In the genomic region with DNA sequence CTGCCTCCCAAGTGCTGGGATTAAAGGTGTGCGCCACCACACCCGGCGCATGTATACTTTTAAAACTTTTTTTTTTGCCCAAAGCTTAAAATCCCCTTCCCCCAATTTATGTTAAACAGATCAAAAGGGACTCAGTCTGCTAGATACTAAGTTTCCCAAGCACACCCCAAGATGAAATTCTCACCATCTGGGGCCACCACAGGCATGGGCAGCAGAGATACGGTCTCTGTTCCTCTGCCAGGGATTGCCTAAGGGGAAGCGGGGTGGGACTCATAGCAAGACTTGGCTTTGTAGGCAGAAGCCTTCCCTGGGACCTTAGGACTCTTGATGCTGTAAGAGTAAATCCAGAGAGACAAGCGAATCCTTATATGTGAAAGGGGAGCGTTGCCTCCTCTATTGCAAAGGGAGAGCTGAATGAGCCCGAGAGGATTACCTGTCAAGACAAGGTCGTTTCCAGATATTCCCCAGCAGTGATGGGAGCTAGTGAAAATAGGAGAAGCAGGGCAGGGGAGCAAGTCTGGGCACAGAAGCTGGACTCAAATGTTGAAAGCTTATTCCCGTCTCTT, we compare ENCODE assay signal across 10 mouse cellular contexts. TPM values are rescaled to one million over a fixed set of nuclear protein-coding genes. Genes with fewer than 3 reads are reported as not detected.
DNase-seq lines count a peak whose midpoint lies in the region; ATAC-seq lines count a peak whose summit lies in the region.
"Had no signal": no experiment of that assay in that cellular context is flagged by ENCODE, and none has a peak within 500 bp of the region (broad histone marks: within the 10 kb centered on the region; RNA-seq: fewer than 3 reads in every experiment).

No protein-coding gene starts in this region.

- peaks cover 43% of the 10 kb centered on the region for H3K27me3 ChIP-seq in liver, embryonic 11.5 days (replicated peaks; ENCODE audit: control insufficient read depth, insufficient read depth, low read length)
- H3K27me3 ChIP-seq in liver, embryonic 12.5 days (replicated peaks): peaks cover 69% of the 10 kb centered on the region
- H3K27me3 ChIP-seq in heart, embryonic 16.5 days (ENCODE audit: control insufficient read depth, insufficient read depth, low read length): peaks cover 20% of the 10 kb centered on the region
- H3K27me3 ChIP-seq in neural tube, embryonic 12.5 days (replicated peaks): peaks cover 46% of the 10 kb centered on the region

- WGBS in liver, embryonic 11.5 days: 70% methylated on average over 10 of the region's 10 CpGs
- WGBS in liver, embryonic 12.5 days (ENCODE audit: insufficient replicate concordance): 62% methylated on average over 10 of the region's 10 CpGs
- WGBS in heart, embryonic 16.5 days: 76% methylated on average over 10 of the region's 10 CpGs
- WGBS in neural tube, embryonic 12.5 days: 73% methylated on average over 10 of the region's 10 CpGs

- H3K27ac ChIP-seq in liver, embryonic 11.5 days (ENCODE audit: low read depth, low read length): no peak overlapping the region
- H3K27ac ChIP-seq in liver, embryonic 12.5 days: no peak overlapping the region
- H3K27ac ChIP-seq in heart, embryonic 16.5 days (ENCODE audit: low read length): no peak overlapping the region
- H3K27ac ChIP-seq in neural tube, embryonic 12.5 days: no peak overlapping the region
- H3K27ac ChIP-seq: forebrain, embryonic 12.5 days had no signal

- no peak overlapping the region; the same call in 1 of the 2 replicates for H3K4me2 ChIP-seq in liver, embryonic 11.5 days
- no peak overlapping the region for H3K4me2 ChIP-seq in liver, embryonic 12.5 days
- H3K4me2 ChIP-seq in heart, embryonic 16.5 days (ENCODE audit: low read depth, low read length): peak overlapping the region; percentile 85
- H3K4me2 ChIP-seq in neural tube, embryonic 12.5 days (replicated peaks): 0 out of 2 replicates have a peak overlapping the region, but pooled peaks have one; percentile 98

- ATAC-seq in liver, embryonic 11.5 days (replicated peaks; ENCODE audit: low FRiP score): no peak
- no peak for ATAC-seq in liver, embryonic 12.5 days
- no peak for ATAC-seq in heart, embryonic 16.5 days (replicated peaks; ENCODE audit: extremely low read depth, insufficient read depth, low FRiP score)
- ATAC-seq in neural tube, embryonic 12.5 days (ENCODE audit: low FRiP score, low read depth): no peak

- H3K9me3 ChIP-seq in liver, embryonic 11.5 days (ENCODE audit: control insufficient read depth, low read length): no peaks in the 10 kb centered on the region
- H3K9me3 ChIP-seq in liver, embryonic 12.5 days (replicated peaks): no peaks in the 10 kb centered on the region
- no peaks in the 10 kb centered on the region for H3K9me3 ChIP-seq in heart, embryonic 16.5 days (replicated peaks; ENCODE audit: control insufficient read depth, low read length)
- no peaks in the 10 kb centered on the region for H3K9me3 ChIP-seq in neural tube, embryonic 12.5 days
- H3K9me3 ChIP-seq: forebrain, embryonic 12.5 days had no signal

- peak; percentile 42 to 61 for DNase-seq in cerebellum, postnatal 14 days
- DNase-seq in cerebellum, postnatal 4 days (ENCODE audit: low spot score in 2 of 2): no peak
- DNase-seq in liver, embryonic 11.5 days (ENCODE audit: low spot score): peak; percentile 28
- DNase-seq in frontal cortex, postnatal 25 days (ENCODE audit: low spot score in 2 of 2): no peak
- no peak for DNase-seq in embryo, embryonic 11 days
- DNase-seq: cerebellum, adult 18-20 months had no signal

- no peaks in the 10 kb centered on the region for H3K36me3 ChIP-seq in liver, embryonic 11.5 days (ENCODE audit: control insufficient read depth, insufficient read depth, low read length)
- H3K36me3 ChIP-seq in liver, embryonic 12.5 days: no peaks in the 10 kb centered on the region
- H3K36me3 ChIP-seq in heart, embryonic 16.5 days (ENCODE audit: control insufficient read depth, insufficient read depth): no peaks in the 10 kb centered on the region
- H3K36me3 ChIP-seq in neural tube, embryonic 12.5 days: no peaks in the 10 kb centered on the region
- H3K36me3 ChIP-seq: forebrain, embryonic 12.5 days had no signal

- no peak overlapping the region for H3K9ac ChIP-seq in liver, embryonic 11.5 days (ENCODE audit: low read depth, low read length)
- H3K9ac ChIP-seq in liver, embryonic 12.5 days: no peak overlapping the region
- H3K9ac ChIP-seq in heart, embryonic 16.5 days (ENCODE audit: low read length): no peak overlapping the region
- no peak overlapping the region for H3K9ac ChIP-seq in neural tube, embryonic 12.5 days

- H3K4me1 ChIP-seq in liver, embryonic 11.5 days (replicated peaks; ENCODE audit: control insufficient read depth, insufficient read depth, low read length): peaks cover 6% of the 10 kb centered on the region
- H3K4me1 ChIP-seq in liver, embryonic 12.5 days: peaks cover 13% of the 10 kb centered on the region; the same call in 1 of the 2 replicates
- peaks cover 26% of the 10 kb centered on the region for H3K4me1 ChIP-seq in heart, embryonic 16.5 days (ENCODE audit: control insufficient read depth, insufficient read depth, low read length)
- H3K4me1 ChIP-seq in neural tube, embryonic 12.5 days: peaks cover 14% of the 10 kb centered on the region

- no peak overlapping the region for H3K4me3 ChIP-seq in liver, embryonic 11.5 days (ENCODE audit: low read depth, low read length)
- H3K4me3 ChIP-seq in liver, embryonic 12.5 days: no peak overlapping the region
- peak overlapping the region; percentile 70 for H3K4me3 ChIP-seq in heart, embryonic 16.5 days (ENCODE audit: low read length)
- H3K4me3 ChIP-seq in neural tube, embryonic 12.5 days: no peak overlapping the region

RNA-seq across cellular contexts. Expression of gene Mmp28, which starts 1.3 kb away (rescaled TPM):
- 0.71 and 0.88 TPM in 2 replicates for polyA plus RNA-seq in liver, embryonic 11.5 days (2014; fragmentation: Nextera tagmentation; extraction: Ambion mirVana)
- 0.24 and 0.31 TPM in 2 replicates for polyA plus RNA-seq in liver, embryonic 12.5 days (2016; fragmentation: Nextera tagmentation; extraction: Ambion mirVana)
- polyA plus RNA-seq in heart, embryonic 16.5 days (2015; fragmentation: Nextera tagmentation; extraction: Ambion mirVana): 3.5 TPM in 2 replicates
- polyA plus RNA-seq in neural tube, embryonic 12.5 days (2016; fragmentation: Nextera tagmentation; extraction: Ambion mirVana): 2.4 and 2.7 TPM in 2 replicates

RNA-seq across cellular contexts. Expression of gene Taf15, which starts 11.3 kb away (rescaled TPM):
- polyA plus RNA-seq in liver, embryonic 11.5 days (2014; fragmentation: Nextera tagmentation; extraction: Ambion mirVana): 6.0 and 6.6 TPM in 2 replicates
- polyA plus RNA-seq in liver, embryonic 12.5 days (2016; fragmentation: Nextera tagmentation; extraction: Ambion mirVana): 5.7 and 6.1 TPM in 2 replicates
- 8.3 and 9.5 TPM in 2 replicates for polyA plus RNA-seq in heart, embryonic 16.5 days (2015; fragmentation: Nextera tagmentation; extraction: Ambion mirVana)
- polyA plus RNA-seq in neural tube, embryonic 12.5 days (2016; fragmentation: Nextera tagmentation; extraction: Ambion mirVana): 9.9 and 13.6 TPM in 2 replicates

RNA-seq across cellular contexts. Expression of gene 1700020L24Rik, which starts 24.1 kb away (rescaled TPM):
- 0.49 and 0.82 TPM in 2 replicates for polyA plus RNA-seq in liver, embryonic 11.5 days (2014; fragmentation: Nextera tagmentation; extraction: Ambion mirVana)
- polyA plus RNA-seq in liver, embryonic 12.5 days (2016; fragmentation: Nextera tagmentation; extraction: Ambion mirVana): 0.22 and 0.70 TPM in 2 replicates
- 1.4 and 1.5 TPM in 2 replicates for polyA plus RNA-seq in heart, embryonic 16.5 days (2015; fragmentation: Nextera tagmentation; extraction: Ambion mirVana)
- polyA plus RNA-seq in neural tube, embryonic 12.5 days (2016; fragmentation: Nextera tagmentation; extraction: Ambion mirVana): 0.38 and 0.76 TPM in 2 replicates

RNA-seq across cellular contexts. Expression of gene Gas2l2, which starts 32.3 kb away (rescaled TPM):
- not detected in 2 replicates for polyA plus RNA-seq in liver, embryonic 11.5 days (2014; fragmentation: Nextera tagmentation; extraction: Ambion mirVana)
- not detected in 2 replicates for polyA plus RNA-seq in liver, embryonic 12.5 days (2016; fragmentation: Nextera tagmentation; extraction: Ambion mirVana)
- 0.11 and 0.12 TPM in 2 replicates for polyA plus RNA-seq in heart, embryonic 16.5 days (2015; fragmentation: Nextera tagmentation; extraction: Ambion mirVana)
- 0.20 TPM in 1 of 2 replicates, not detected in the other for polyA plus RNA-seq in neural tube, embryonic 12.5 days (2016; fragmentation: Nextera tagmentation; extraction: Ambion mirVana)

RNA-seq across cellular contexts. Expression of gene Rasl10b, which starts 52.6 kb away (rescaled TPM):
- polyA plus RNA-seq in liver, embryonic 11.5 days (2014; fragmentation: Nextera tagmentation; extraction: Ambion mirVana): 0.40 and 1.5 TPM in 2 replicates
- 0.57 and 0.99 TPM in 2 replicates for polyA plus RNA-seq in liver, embryonic 12.5 days (2016; fragmentation: Nextera tagmentation; extraction: Ambion mirVana)
- polyA plus RNA-seq in heart, embryonic 16.5 days (2015; fragmentation: Nextera tagmentation; extraction: Ambion mirVana): 5.7 and 9.1 TPM in 2 replicates
- polyA plus RNA-seq in neural tube, embryonic 12.5 days (2016; fragmentation: Nextera tagmentation; extraction: Ambion mirVana): 24.2 and 26.5 TPM in 2 replicates

Comparison
In these comparisons a context has a peak if more than half of its experiments do, and no peak if none do; other contexts are left out.
1. DNase-seq: peak in cerebellum, postnatal 14 days (2 of 2) and liver, embryonic 11.5 days (single experiment); none in cerebellum, postnatal 4 days (0 of 2), frontal cortex, postnatal 25 days (0 of 2) and embryo, embryonic 11 days (single experiment).
2. H3K4me2 ChIP-seq: peak in heart, embryonic 16.5 days (single experiment) and neural tube, embryonic 12.5 days (single experiment); none in liver, embryonic 11.5 days (single experiment) and liver, embryonic 12.5 days (single experiment).